Mouse (Mus musculus) spleen, postnatal 4 days (tissue): ENCODE data around the gene Tmem127.
"Not testable (repeated sequence)": the region's sequence is repeated elsewhere in the genome, so short reads cannot be mapped to it uniquely, and the experiment has no call there.

Source experiments
- DNase-seq, 2 experiments: peaks; one replicate each; pipeline ENCODE4 v3.0.0; 2022; ENCODE audit warnings: low spot score in 2 of 2

Gene Tmem127

DNA sequence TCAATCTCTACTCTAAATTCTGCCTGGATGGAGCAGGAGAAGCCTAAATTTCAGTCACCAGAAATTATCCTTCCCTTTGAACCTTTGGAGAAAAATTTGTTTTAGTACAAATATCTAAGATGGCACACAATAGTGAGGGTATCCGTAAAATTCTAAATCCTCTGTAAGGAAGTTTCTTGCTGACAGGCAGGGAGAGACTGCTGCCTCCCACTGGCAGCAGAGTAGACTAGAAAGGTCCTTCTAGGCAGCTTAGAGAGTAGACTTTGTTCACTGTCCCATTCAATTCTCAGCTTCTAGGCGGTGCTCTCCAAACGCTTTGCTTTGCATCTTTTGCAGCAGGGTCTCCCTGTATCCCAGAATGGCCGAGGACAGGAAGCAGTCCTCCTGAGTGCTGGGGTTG is 20.1 kb downstream of the Tmem127 start:
- no peak for DNase-seq

DNA sequence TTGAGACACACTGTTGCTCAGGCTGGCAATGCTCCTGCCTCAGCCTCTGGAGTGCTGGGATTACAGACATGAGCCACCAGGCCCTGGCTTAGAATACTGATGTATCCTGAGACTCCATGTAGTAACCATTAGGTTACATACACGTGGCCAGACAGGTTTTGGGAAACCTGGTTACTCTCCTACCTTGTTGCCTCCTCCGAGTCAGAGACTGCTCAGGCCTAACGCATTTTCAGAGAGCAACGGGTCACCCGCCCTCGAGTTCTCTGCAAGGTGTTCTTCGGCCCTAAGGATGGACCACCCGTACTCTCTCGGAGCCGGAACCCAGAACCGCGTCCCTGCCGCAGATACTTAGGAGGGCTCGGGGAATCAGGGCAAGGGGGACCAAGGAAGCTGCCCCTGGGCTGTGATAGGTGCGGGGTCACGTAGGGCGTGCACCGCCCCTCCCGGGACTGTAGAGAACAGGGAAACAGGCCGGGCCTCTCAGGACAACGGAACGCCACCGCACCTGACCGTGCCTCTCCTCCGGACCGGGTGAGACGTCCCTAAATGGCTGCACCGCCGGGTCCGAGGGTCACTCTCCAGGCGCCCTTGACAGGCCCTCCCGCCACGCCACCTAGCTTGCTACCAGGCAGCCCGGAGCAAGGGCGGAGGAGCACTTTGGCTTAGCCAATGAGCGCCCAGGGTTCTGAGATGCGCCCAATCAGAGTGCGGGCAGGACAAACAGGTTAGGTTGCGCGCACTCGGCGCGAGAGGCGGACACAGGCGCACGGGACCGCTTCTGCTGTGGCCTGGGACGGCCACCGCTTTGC is 22.0 kb downstream of the Tmem127 start, which contains the start of gene Stard7:
Stard7 (plus strand) TSS at position 728 of the 809 bp plus-strand sequence.
- DNase-seq: peak; percentile 96 to 97

DNA sequence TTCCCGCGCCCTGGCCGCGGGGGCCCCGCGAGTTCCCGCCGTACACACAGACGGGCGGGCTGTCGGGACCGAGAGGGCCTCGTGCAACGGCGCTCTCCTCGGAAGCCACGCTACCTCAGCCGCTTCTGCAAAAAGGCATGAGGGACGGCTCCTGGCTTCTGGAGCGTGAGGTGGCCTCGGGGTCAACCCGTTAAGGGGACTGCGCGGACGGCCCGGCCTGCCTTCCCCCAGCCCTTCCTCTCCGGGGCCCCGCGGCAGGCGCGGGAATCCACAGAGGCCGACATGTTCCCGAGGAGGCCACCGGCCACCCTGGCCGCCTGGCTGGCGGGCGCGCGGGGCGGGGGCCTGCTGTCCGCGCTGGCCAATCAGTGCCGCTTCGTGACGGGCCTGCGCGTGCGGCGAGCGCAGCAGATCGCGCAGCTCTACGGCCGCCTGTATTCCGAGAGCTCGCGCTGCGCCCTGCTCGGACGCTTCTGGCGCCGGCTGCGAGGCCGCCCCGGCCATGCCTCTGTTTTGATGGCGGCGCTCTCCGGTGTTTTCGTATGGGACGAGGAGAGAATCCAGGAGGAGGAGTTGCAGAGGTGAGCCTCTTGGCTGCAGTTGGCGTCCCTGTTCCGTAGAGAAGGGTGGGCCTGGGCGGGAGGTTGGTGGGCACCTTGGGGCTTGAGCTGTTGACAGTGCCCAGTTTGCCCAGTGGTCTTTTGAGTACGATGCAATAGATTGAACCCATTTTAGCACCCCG is 22.8 kb downstream of the Tmem127 start:
- DNase-seq: peak; percentile 87 to 92

DNA sequence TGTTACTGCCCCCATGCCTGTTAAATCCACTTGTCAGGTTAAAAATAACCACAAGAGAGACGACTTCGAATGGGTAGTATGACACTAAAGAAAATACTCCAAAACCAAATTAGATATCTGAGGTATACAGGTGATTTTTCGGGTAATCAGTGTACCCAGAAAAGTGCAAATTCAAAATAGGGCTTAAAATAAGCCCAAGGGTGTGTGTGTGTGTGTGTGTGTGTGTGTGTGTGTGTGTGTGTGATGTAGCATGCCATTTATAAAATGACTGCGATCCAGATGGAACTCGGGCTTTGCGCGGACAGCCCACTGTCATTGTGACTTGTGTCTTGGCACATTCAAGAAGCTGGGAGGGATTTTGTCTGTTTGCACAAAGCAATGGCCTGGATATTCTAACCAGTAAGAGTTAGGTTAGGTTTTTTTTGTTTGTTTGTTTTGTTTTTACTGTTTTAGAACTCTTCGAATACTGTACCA is 23.4 kb downstream of the Tmem127 start:
- no peak for DNase-seq

GRCm38 (mm10) chr2:127272049-127272448 is 24.3 kb downstream of the Tmem127 start:
- not testable (repeated sequence) for DNase-seq

DNA sequence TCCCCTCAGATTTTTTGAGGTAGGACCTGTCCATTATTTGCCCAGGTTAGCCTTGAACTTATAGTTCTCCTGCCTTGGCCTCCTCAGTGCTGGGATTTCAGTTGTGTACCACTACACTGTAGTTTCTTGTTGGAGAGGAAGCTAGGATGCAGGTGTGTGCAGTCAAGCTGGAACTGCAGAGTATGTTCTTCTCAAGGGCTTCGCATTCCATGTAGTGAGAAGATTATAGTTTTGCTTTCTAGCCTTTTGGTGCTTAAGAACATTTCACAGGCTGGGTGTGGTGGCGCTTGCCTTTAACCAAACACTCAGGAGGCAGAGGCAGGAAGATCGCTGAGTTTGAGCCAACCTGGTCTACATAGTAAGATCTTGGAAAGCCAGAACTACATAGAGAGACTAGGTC is 25.1 kb downstream of the Tmem127 start:
- DNase-seq: no peak

- no peak for DNase-seq
Observed at GRCm38 (mm10) chr2:127274590-127274989, 26.9 kb downstream of the Tmem127 start.

DNA sequence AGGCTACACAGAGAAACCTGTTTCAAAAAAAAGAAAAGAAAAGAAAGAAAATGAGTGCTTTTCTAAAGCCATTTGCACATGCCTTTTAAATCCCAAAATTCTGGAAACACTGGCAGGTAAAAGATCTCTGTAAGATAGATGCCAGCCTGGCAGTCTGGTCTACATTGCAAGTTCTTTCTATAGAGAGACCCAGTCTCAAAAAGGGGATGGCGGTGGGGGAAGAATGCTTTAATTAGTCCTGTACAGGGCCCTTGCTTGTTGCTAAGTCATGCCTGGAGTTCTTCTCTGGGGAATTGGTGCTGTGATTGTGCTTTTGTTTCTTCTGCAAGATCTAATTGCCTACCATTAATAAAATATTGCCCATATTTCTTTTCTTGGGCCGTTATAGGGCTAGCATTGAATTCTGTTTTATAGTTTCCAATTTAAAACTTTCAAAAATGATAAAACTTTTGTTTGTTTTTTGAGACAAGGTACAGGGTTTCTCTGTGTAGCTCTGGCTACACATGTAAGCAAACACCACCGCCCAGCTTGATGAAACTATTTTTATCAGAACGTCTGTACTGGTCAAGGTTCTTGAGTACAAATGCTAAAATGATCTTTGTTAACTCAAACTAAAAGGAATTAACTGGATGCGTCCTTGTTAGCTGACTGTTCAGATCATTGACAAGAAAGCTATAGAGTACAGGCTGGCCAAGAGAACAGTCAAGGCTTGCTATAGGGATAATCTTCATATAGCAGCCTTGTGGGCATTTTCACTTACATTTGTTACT is 28.0 kb downstream of the Tmem127 start:
- no peak for DNase-seq

DNA sequence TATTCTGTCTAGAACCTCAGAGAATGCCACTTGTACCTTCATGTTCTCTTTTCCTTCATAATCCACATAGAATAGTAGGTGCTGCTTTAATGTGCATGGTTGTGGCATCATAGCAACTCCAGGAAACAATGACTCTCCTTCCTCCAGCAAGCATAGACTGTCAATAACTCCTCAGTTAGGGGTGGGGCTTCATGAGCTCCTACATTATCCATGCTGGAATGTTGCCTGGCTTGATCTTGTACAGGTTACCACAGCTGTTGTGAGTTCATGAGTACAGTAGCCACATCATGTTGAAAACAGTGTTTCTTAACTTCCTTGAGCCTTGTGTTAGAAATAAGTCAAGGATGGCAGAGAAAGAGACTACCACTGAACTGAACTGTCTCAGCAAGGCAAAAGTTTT is 30.5 kb downstream of the Tmem127 start:
- DNase-seq: no peak

GRCm38 (mm10) chr2:127292250-127292649 is 44.5 kb downstream of the Tmem127 start:
- DNase-seq: no peak

- DNase-seq: no peak
Observed at GRCm38 (mm10) chr2:127297001-127297805, 49.5 kb downstream of the Tmem127 start.

GRCm38 (mm10) chr2:127298056-127298455 is 50.3 kb downstream of the Tmem127 start:
- no peak for DNase-seq

DNA sequence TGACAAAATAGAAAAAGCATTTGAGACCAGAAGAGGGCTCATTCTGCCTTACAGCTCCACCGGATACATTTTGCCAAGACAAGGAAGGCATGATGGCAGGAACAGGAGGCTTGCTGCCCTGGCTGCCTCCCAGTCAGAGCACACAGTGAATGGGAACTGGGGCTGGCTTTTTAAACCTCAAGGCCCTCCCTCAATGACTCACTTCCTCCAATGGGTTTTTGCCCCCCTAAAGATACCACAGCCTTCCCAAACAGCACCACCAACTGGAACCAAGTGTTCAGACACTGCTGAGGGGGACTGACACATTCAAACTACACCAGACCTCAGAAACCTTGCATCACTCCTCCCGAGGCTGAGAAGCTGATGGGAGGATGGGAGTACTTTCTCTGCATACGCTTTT is 53.0 kb downstream of the Tmem127 start:
- DNase-seq: no peak

DNA sequence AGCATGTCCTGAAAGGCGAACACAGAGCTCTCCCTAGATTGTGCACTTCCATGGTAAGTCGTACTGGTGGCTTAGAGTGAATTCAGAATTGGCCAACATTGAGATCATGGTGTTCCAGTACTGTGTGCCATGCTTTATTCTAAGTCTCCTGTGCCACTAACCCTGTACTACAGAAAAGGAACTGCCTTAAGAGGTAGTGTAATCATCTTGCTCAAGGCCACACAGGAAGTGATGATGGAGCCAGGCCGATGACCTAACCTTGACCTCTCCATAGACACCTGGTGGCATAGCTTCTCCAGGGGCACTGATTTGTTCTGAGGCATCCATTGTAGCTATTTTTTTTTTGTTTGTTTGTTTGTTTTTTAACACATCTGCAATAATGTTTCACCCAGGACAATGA is 54.2 kb downstream of the Tmem127 start:
- no peak for DNase-seq

DNA sequence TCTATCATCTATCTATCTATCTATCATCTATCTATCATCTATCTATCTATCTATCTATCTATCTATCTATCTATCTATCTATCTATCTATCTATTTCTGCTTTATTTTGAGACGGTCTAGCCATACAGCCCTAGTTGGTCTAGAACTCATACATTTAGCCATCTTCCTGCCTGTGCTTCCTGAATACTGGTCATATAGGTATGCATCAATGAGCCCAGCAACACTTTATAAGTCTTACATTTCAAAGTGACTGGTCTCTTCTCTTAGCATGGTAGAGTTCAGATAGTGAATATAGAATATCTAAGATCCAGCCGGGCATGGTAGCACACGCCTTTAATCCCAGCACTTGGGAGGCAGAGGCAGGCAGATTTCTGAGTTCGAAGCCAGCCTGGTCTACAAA is 56.5 kb downstream of the Tmem127 start:
- DNase-seq: not testable (repeated sequence)

DNA sequence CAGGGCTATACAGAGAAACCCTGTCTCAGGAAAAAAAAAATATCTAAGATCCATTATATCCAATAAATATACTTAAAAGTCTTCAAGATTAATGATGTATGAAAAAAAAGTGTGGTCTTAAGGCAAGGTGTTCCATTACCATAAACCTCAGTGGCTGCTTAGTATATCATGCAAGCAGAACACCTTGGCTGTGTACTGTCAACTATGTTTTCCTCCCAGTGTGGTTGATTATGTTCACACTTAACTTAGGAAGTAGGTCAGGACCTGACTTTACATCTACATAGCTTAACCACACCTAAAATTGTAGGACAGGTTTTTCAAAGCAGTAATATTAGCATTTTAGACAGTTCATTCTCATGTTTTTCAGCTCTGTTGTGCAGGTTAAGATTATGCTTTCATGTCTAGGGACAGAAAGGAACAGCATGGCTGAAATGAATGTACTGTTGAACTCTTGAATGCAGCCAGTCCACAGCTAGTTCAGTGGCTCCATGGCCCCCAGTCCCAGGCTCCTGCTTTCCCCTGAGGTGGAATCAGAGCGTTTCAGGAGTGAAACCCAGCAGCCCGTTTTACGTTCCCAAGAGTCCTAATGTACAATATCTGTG is 57.0 kb downstream of the Tmem127 start:
- DNase-seq: no peak

- DNase-seq: no peak
Observed at GRCm38 (mm10) chr2:127306123-127306522, 58.4 kb downstream of the Tmem127 start.

- DNase-seq: no peak
Observed at GRCm38 (mm10) chr2:127307179-127307578, 59.5 kb downstream of the Tmem127 start.

DNA sequence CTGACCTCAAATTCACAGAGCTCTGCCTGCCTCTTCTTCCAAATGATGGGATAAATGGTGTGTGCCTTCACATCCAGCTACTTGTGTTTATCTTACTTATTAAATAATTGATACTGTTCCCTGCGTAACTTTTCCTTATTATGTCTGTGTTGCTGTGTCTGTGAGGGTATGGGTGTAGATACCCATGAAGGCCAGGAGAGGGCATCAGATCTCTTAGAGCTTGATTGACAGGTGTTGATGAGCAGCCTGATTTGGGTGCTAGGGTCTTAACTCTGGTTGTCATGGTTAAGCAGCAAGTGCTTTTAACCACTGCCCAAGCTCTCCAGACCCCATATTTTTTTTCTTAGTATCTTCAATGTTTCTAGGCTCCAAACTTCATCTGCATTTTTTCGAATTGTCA is 61.0 kb downstream of the Tmem127 start:
- no peak for DNase-seq

GRCm38 (mm10) chr2:127310246-127310645 is 62.5 kb downstream of the Tmem127 start:
- no peak for DNase-seq

- no peak for DNase-seq
Observed at GRCm38 (mm10) chr2:127310685-127311084, 63.0 kb downstream of the Tmem127 start.
